Mouse (Mus musculus) gastrocnemius, adult 2 months (tissue): ENCODE measurements at regions not wholly inside any gene's neighbourhood (a gene's known extent, or its start where the extent isn't known, plus 50 kb on each side); places are given as distances from the start of the nearest gene placed in this dataset.

ENCODE experiments used
- DNase-seq: peaks from one replicate; pipeline ENCODE4 v3.0.0; 2022
- H3K27ac ChIP-seq: fragments of 200-600 bp; 2 replicates; pipeline ENCODE4 v1.8.1; 2022; ENCODE audit warnings: mild to moderate bottlenecking
- H3K4me3 ChIP-seq: fragments of 200-600 bp; 2 replicates; pipeline ENCODE4 v1.8.1; 2022; ENCODE audit warnings: mild to moderate bottlenecking, moderate library complexity
- CTCF ChIP-seq: fragments of 200-600 bp; IDR thresholded peaks from 2 replicates; pipeline ENCODE4 v1.8.1; 2022; ENCODE audit warnings: antibody characterized with exemption, mild to moderate bottlenecking, moderate library complexity
- intact Hi-C: fragments of 180-260 bp; cut with DNase I; formaldehyde crosslinking; loops from one replicate; pipeline ENCODE4 v1.15.1; 2025

DNA sequence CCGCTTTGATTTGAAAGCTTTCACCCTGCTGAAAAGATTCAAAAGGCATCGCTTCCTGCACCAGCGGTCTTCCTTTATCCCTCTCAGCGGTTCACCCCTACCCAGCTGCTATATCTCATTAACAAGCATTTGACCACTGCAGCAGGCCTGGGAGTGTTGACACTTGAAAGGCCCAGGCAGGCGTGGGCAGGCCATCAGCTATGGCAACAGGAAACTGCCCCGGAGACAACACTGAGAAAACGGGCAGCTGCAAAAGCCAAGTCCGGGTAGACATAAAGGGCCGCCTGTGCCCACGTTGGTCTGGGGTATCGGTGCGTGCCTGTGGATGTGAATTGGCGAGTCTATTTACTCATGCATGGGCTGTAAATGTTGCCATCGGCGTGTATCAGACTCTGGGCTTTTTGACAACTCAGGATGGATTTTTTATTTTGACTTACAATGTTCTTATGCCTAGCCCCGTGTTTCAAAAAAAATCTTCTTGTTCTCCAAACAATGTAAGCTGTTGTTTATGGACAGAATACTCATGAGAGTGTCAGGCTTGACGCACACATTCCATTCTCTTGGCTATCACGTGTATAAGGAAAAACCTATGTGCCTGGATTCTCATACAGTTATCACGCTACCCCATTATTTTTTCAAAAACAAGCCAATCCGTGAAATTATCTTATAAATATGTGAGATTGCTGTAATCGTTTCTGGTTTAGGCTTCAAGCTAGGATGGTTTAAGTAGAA, 225.1 kb downstream of the Ndfip2 start:
- intact Hi-C loops: no loop called here
- no peak for TF ChIP-seq CTCF
- no peak for DNase-seq
- H3K4me3 ChIP-seq: peak overlapping the region; percentile 68
- peak overlapping the region; percentile 64 for H3K27ac ChIP-seq

DNA sequence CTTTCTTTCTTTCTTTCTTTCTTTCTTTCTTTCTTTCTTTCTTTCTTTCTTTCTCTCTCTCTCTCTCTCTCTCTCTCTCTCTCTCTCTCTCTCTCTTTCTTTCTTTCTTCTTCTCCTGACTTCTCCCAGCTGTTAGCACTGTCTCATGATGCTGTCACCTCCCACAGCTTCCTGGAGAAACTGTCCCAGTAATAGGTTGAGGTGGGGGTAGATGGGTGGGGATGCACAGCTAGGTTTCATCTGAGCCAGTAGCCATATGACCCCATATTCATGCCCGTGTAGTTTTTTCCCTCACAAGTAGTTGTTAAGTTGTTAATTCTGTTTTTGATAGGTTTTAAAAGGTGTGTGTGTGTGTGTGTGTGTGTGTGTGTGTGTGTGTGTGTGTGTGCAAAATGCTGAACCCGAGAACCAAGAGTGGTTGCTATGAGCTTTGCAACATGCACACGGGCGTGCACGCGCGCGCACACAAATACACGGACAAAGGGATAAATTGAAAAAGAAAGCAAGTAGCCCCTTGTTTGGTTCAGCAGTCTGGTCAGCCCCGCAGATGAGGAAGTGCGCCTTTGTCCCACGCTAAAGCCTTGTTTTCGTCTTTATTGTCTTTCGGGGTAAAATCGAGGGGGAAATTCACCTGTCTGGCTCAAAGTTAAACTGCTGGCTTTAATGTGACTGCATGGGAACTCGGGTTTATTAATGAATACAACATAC, 224.4 kb downstream of the Ndfip2 start:
- DNase-seq: no peak
- H3K4me3 ChIP-seq: peak overlapping the region; percentile 68
- no peak for TF ChIP-seq CTCF
- intact Hi-C loops: no loop called here
- peak overlapping the region; percentile 64 for H3K27ac ChIP-seq

GRCm38 (mm10) chr14:105480048-105480447, 221.7 kb downstream of the Ndfip2 start:
- intact Hi-C loops: no loop called here
- 0 out of 2 replicates have a peak overlapping the region, but pooled peaks have one; percentile 52 for H3K27ac ChIP-seq
- TF ChIP-seq CTCF: no peak
- DNase-seq: no peak
- peak overlapping the region; percentile 55 for H3K4me3 ChIP-seq

DNA sequence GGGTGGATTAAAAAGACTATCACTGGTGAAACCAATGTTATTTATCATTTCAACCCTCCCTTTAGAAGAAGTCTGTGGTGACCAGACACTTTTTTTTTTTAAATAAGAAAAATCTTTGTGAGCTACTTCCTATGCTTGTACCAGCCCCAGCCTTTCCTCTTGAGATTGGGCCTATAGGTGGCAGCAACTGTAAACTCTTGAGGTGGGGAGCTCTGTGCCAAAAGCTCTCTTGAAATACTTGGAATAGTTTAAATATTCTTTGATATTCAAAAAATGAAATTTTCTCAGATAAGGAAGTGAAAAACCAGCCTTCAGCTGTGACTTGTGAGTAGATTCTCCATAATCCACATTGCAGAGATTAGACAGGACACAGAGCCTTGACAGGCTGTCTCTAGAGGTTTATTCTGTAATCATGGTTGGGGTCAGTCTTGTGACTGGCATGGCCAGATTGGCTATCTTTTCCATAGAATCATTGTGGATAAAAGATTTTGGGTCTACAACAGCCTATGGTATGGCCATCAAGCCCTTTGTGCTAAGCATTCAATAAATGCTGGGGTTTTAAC, 216.7 kb downstream of the Ndfip2 start:
- no peak overlapping the region for H3K27ac ChIP-seq
- peak; percentile 48 for TF ChIP-seq CTCF
- H3K4me3 ChIP-seq: no peak overlapping the region
- DNase-seq: no peak
- intact Hi-C loops: no loop called here

- intact Hi-C loops: no loop called here
- TF ChIP-seq CTCF: no peak
- no peak overlapping the region for H3K27ac ChIP-seq
- H3K4me3 ChIP-seq: no peak overlapping the region
- DNase-seq: peak; percentile 32
Observed at GRCm38 (mm10) chr14:105448919-105449458, 190.6 kb downstream of the Ndfip2 start.

DNA sequence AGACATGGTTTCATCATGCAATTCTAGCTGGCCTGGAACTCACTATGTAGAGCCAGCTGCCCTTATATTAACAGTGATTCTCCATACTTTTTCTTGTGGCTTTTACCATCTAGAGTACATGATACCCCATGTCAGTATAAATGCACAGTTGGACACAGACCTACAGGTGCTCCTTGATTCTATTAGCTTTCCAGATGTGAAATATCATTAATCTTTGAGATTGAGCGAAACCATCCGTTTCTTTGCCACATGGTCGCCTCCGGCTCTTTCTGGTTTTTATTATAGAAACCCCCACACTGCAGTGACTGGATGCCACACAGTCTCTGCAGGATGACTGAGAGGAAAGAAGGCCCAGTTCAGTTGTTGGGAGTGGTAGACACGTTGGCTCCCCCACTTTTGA, 188.7 kb downstream of the Ndfip2 start:
- Histone ChIP-seq H3K27ac (no peak overlapping the region), H3K4me3 (no peak overlapping the region)
- no peak for TF ChIP-seq CTCF
- intact Hi-C loops: no loop called here
- no peak for DNase-seq

DNA sequence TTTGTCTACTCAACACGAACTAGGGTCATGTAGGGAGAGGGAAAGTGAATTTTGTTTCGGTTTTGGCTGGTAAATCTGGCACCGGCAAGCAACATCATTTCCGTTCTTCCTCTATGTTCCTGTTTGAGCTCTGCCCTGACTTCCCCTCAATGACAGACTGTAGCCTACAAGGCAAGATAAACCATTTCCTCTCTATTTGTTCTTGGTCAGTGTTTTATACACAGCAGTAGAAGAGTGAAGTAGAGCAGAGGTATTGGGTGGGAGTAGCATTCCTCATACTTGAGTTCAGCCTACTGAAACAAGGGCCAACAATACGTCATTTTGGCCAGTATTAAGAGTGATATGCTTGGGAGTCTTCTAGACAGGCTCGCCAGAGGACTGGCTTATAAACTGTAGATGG, 177.0 kb downstream of the Ndfip2 start:
- intact Hi-C loops: no loop called here
- no peak for DNase-seq
- no peak overlapping the region for H3K4me3 ChIP-seq
- peak overlapping the region; percentile 28; the same call in 1 of the 2 replicates for H3K27ac ChIP-seq
- TF ChIP-seq CTCF: no peak

DNA sequence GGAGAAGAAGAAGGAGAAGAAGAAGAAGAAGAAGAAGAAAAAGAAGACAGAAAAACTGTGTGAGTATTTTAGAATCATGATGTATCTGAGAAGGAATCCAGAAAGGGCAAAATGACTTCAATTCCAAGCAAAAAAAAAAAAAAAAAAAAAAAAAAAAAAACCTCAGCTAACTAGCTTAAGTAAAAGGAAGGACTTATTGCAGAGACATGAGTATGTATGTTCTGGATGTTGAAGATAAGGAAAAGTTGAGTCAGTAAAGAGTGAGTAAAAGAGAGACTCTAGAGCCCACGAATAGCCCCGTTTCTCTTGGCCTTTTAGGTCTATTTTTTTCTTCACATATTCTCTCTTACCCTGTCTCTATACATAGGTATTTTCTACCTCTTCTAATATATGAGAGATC, 175.1 kb downstream of the Ndfip2 start:
- Histone ChIP-seq H3K4me3 (no peak overlapping the region), H3K27ac (no peak overlapping the region)
- no peak for DNase-seq
- intact Hi-C loops: no loop called here
- TF ChIP-seq CTCF: no peak

DNA sequence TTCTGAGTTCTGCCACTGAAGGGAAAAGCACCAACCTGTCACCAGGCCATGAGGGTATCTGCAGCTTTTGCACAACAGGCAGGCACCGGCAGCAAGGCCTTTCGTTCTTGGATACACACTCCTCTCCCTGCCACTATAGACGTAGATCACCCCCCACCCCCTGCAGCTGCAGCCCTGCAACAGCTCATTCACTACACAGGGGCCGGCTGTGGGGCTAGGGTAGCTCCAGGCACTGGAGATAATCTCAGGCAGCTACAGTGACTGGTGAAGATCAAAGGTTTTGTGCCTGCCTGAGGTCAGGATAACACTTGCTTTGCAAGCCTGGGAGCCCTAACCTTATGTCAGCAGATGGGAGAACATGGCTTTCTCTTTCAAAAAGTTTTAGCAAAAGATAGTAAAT, 174.3 kb downstream of the Ndfip2 start:
- TF ChIP-seq CTCF: no peak
- intact Hi-C loops: no loop called here
- no peak overlapping the region for H3K27ac ChIP-seq
- no peak overlapping the region for H3K4me3 ChIP-seq
- no peak for DNase-seq

DNA sequence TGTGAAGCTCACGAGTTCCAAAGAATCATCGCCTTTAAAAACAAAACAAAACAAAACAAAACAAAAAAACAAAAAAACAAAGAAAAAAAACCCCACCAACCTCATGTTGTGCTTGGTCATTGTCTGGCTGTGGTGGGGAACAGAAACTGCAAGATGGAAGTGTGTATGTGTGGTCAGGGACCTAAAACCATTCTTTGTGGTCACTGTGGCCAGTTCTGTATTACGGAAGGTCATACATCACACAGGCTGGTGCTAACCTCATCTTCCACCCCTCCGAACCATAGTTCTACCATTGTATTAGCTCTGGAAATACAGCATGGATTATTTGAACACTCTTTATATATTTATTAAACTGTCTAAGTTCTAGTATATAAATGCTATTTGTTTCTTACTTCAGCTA, 173.2 kb downstream of the Ndfip2 start:
- no peak overlapping the region for H3K4me3 ChIP-seq
- H3K27ac ChIP-seq: no peak overlapping the region
- DNase-seq: no peak
- intact Hi-C loops: no loop called here
- no peak for TF ChIP-seq CTCF

DNA sequence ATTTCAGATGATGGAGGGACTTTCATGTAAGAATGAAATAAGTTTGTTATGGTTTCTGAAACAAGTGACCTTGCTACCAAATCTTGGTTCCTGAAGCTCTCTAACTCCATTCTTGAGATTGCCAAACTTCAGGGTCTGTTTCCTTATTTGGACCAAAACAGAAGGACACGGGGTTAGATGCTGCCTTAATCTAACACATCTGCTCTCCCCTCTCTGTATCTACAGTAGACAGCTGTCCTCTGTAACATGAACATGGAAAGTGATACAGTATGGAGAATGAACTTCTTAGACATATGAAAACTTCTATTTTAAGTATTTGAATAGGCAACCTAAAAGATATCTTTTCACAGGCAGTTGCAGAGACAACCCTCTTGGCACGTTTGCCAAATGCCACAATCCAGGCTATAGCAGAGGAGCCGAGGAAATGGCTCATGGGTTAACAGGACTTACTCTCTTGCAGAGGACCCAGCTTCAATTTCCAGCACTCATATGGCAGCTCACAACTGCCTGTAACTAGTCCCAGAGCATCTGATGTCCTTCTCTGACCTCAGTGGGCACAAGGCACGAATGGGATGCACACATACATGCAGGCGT, 171.4 kb downstream of the Ndfip2 start:
- Histone ChIP-seq H3K4me3 (no peak overlapping the region), H3K27ac (no peak overlapping the region)
- no peak for TF ChIP-seq CTCF
- DNase-seq: no peak
- intact Hi-C loops: no loop called here

GRCm38 (mm10) chr14:105427474-105427901, 169.1 kb downstream of the Ndfip2 start:
- DNase-seq: no peak
- peak overlapping the region; percentile 57 for H3K4me3 ChIP-seq
- TF ChIP-seq CTCF: no peak
- H3K27ac ChIP-seq: no peak overlapping the region
- intact Hi-C loops: no loop called here
